Mouse (Mus musculus) limb, embryonic 14.5 days (tissue): ENCODE measurements around the gene 2310030G06Rik. TPM values are rescaled to one million over a fixed set of nuclear protein-coding genes. Genes with fewer than 3 reads are reported as not detected.

Experiments used
- ATAC-seq: fragments of 200-750 bp; cut with Nextera tagmentation; 2 replicates; pipeline ENCODE4 v1.8.0; 2017; ENCODE audit warnings: low read depth, moderate number of reproducible peaks, moderate TSS enrichment; ENCODE audit not compliant: low FRiP score
- DNase-seq: peaks from one replicate; pipeline ENCODE4 v3.0.0-alpha.2; 2015; ENCODE audit warnings: low spot score
- H3K27ac ChIP-seq: fragments of 300-500 bp; sonication (generic); replicated peaks from 2 replicates; pipeline ENCODE4 v1.5.1; 2014; ENCODE audit warnings: low read depth, mild to moderate bottlenecking, low read length, moderate library complexity, mixed read lengths
- H3K27me3 ChIP-seq: fragments of 300-500 bp; sonication (generic); 2 replicates; pipeline ENCODE4 v1.6.1; 2014; ENCODE audit warnings: low read length, mixed read lengths; ENCODE audit not compliant: control insufficient read depth, insufficient read depth
- H3K36me3 ChIP-seq: fragments of 300-500 bp; sonication (generic); 2 replicates; pipeline ENCODE4 v1.6.1; 2014; ENCODE audit warnings: mild to moderate bottlenecking, low read length, moderate library complexity, mixed read lengths; ENCODE audit not compliant: control insufficient read depth, insufficient read depth
- H3K4me1 ChIP-seq: fragments of 300-500 bp; sonication (generic); 2 replicates; pipeline ENCODE4 v1.6.1; 2014; ENCODE audit warnings: antibody characterized with exemption, low read length, mixed read lengths; ENCODE audit not compliant: control insufficient read depth, insufficient read depth
- H3K4me2 ChIP-seq: fragments of 300-500 bp; sonication (generic); replicated peaks from 2 replicates; pipeline ENCODE4 v1.6.1; 2014; ENCODE audit warnings: low read depth, mild to moderate bottlenecking, low read length, moderate library complexity; ENCODE audit not compliant: severe bottlenecking
- H3K4me3 ChIP-seq: fragments of 300-500 bp; sonication (generic); replicated peaks from 2 replicates; pipeline ENCODE4 v1.5.1; 2014; ENCODE audit warnings: low read length
- H3K9ac ChIP-seq: fragments of 300-500 bp; sonication (generic); 2 replicates; pipeline ENCODE4 v1.6.1; 2014; ENCODE audit warnings: mild to moderate bottlenecking, low read depth, low read length, moderate library complexity; ENCODE audit not compliant: severe bottlenecking
- H3K9me3 ChIP-seq: fragments of 300-500 bp; sonication (generic); 2 replicates; pipeline ENCODE4 v1.6.1; 2016; ENCODE audit warnings: low read length; ENCODE audit not compliant: control insufficient read depth
- POLR2A ChIP-seq: fragments of 200-500 bp; IDR thresholded peaks from 2 replicates; pipeline ENCODE4 v1.8.0; 2012; ENCODE audit warnings: inconsistent platforms, mild to moderate bottlenecking, moderate library complexity, borderline replicate concordance; ENCODE audit not compliant: insufficient read depth, insufficient read length; ENCODE audit errors: extremely low read depth
- WGBS: fragments of 180-500 bp; shearing (Covaris S2); extraction: QIAGEN DNeasy Blood & Tissue Kit; methylation state at CpG from one replicate; pipeline ENCODE4 v1.1.7; 2014; 5-methylcytosine and 5-hydroxymethylcytosine counted together
- polyA plus RNA-seq, 2 experiments: library from polyadenylated mRNA; depleted of rRNA in 1 of 2; stranded (reverse) in 1 of 2; unstranded in 1 of 2; fragments of >200 nt; fragmentation: Nextera tagmentation in 1 of 2; extraction: Ambion mirVana in 1 of 2; gene quantifications; 2 replicates each; pipeline versions ENCODE4 v1.2.1 to v1.2.3; 2012 to 2014

Gene 2310030G06Rik
- polyA plus RNA-seq (2012; rRNA removed) = 3.8 and 4.9 TPM in 2 replicates
- polyA plus RNA-seq (2014; fragmentation: Nextera tagmentation; extraction: Ambion mirVana) = 5.2 and 5.4 TPM in 2 replicates

- DNase-seq = peak; percentile 21
Measured at GRCm38 (mm10) chr9:50746214-50746677, at the start of gene 2310030G06Rik. TSS of gene 2310030G06Rik (minus strand) at chr9:50746536.

GRCm38 (mm10) chr9:50795266-50795665, 48.9 kb upstream of the 2310030G06Rik start:
- WGBS = 80% methylated on average over 3 of the region's 3 CpGs
- DNase-seq = no peak
- Histone ChIP-seq H3K4me2 (no peak overlapping the region), H3K27ac (no peak overlapping the region), H3K9me3 (no peaks in the 10 kb centered on the region), H3K4me1 (no peaks in the 10 kb centered on the region), H3K36me3 (peaks cover 46% of the 10 kb centered on the region), H3K27me3 (no peaks in the 10 kb centered on the region), H3K4me3 (no peak overlapping the region), H3K9ac (no peak overlapping the region)
- ATAC-seq = no peak
- TF ChIP-seq POLR2A = no peak

More at GRCm38 (mm10) chr9:50746214-50746677, at the start of gene 2310030G06Rik:
- WGBS = 1% methylated on average over 19 of the region's 19 CpGs
- Histone ChIP-seq H3K4me2 (peak within 1 kb of the TSS; percentile 54), H3K9ac (peak within 1 kb of the TSS; percentile 45; the same call in 1 of the 2 replicates), H3K9me3 (no peaks in the 10 kb centered on the region), H3K36me3 (no peaks in the 10 kb centered on the region), H3K4me3 (peak within 1 kb of the TSS; percentile 32), H3K27me3 (peaks cover 3% of the 10 kb centered on the region; the same call in 1 of the 2 replicates), H3K4me1 (peaks cover 6% of the 10 kb centered on the region), H3K27ac (no peak within 1 kb of the TSS)
- ATAC-seq = peak; percentile 26; the same call in 1 of the 2 replicates
- no peak for TF ChIP-seq POLR2A

GRCm38 (mm10) chr9:50782155-50782554, 35.8 kb upstream of the 2310030G06Rik start:
- no peaks in the 10 kb centered on the region for H3K27me3 ChIP-seq
- no peak overlapping the region for H3K27ac ChIP-seq
- H3K9ac ChIP-seq = no peak overlapping the region
- DNase-seq (no peak), ATAC-seq (no peak)
- no peaks in the 10 kb centered on the region for H3K4me1 ChIP-seq
- peaks cover 85% of the 10 kb centered on the region for H3K36me3 ChIP-seq
- no peak overlapping the region for H3K4me3 ChIP-seq
- WGBS = 68% methylated on average over 2 of the region's 2 CpGs
- no peak overlapping the region for H3K4me2 ChIP-seq
- H3K9me3 ChIP-seq = no peaks in the 10 kb centered on the region
- no peak for TF ChIP-seq POLR2A

GRCm38 (mm10) chr9:50776162-50776760, 29.9 kb upstream of the 2310030G06Rik start:
- ATAC-seq (no peak), DNase-seq (no peak)
- TF ChIP-seq POLR2A = no peak
- Histone ChIP-seq H3K4me2 (peak overlapping the region; percentile 74), H3K4me3 (peak overlapping the region; percentile 92), H3K27ac (no peak overlapping the region), H3K36me3 (peaks cover 41% of the 10 kb centered on the region), H3K9ac (peak overlapping the region; percentile 89), H3K9me3 (no peaks in the 10 kb centered on the region), H3K4me1 (peaks cover 7% of the 10 kb centered on the region), H3K27me3 (no peaks in the 10 kb centered on the region)
- 54% methylated on average over 11 of the region's 11 CpGs for WGBS

- no peak for DNase-seq
- H3K9ac ChIP-seq = peak overlapping the region; percentile 89
- TF ChIP-seq POLR2A = no peak
Measured at GRCm38 (mm10) chr9:50775662-50776126, 29.4 kb upstream of the 2310030G06Rik start.

More at GRCm38 (mm10) chr9:50775662-50776126, 29.4 kb upstream of the 2310030G06Rik start:
- Histone ChIP-seq H3K27ac (peak overlapping the region; percentile 85), H3K27me3 (no peaks in the 10 kb centered on the region), H3K4me3 (peak overlapping the region; percentile 92), H3K36me3 (peaks cover 35% of the 10 kb centered on the region), H3K4me2 (peak overlapping the region; percentile 74), H3K4me1 (peaks cover 7% of the 10 kb centered on the region), H3K9me3 (no peaks in the 10 kb centered on the region)
- under 1% methylated on average over 18 of the region's 30 CpGs for WGBS
- ATAC-seq = peak; percentile 62
